Mouse (Mus musculus) CH12.LX (cell line): ENCODE results near the gene Ldb3. TPM values are rescaled to one million over a fixed set of nuclear protein-coding genes. Genes with fewer than 3 reads are reported as not detected.

Source experiments
- DNase-seq: peaks from one replicate; pipeline ENCODE4 v3.0.0-alpha.2; 2013; ENCODE audit errors: extremely low read depth
- H3K27ac ChIP-seq: 2 replicates; pipeline ENCODE4 v1.5.1; 2012; ENCODE audit warnings: low read depth, mild to moderate bottlenecking, control low read depth, moderate library complexity; ENCODE audit not compliant: insufficient read depth
- H3K27me3 ChIP-seq: replicated peaks from 2 replicates; pipeline ENCODE3; 2012; ENCODE audit warnings: inconsistent platforms
- H3K36me3 ChIP-seq, 2 experiments: replicated peaks in 1 of 2; 2 replicates each; pipeline versions ENCODE3 to v1.6.1; 2012; ENCODE audit warnings: inconsistent platforms in 1 of 2, low read length in 1 of 2, mild to moderate bottlenecking in 1 of 2, mixed read lengths in 1 of 2, moderate library complexity in 1 of 2; ENCODE audit not compliant: control insufficient read depth in 1 of 2, insufficient read depth in 1 of 2
- H3K4me1 ChIP-seq, 2 experiments: 2 replicates each; pipeline ENCODE4 v1.6.1; 2012; ENCODE audit warnings: inconsistent platforms in 1 of 2, moderate library complexity in 1 of 2; ENCODE audit not compliant: insufficient read depth in 2 of 2, control insufficient read depth in 1 of 2
- H3K4me2 ChIP-seq: 2 replicates; pipeline ENCODE4 v1.6.1; 2012; ENCODE audit warnings: low read depth, mild to moderate bottlenecking, control low read depth; ENCODE audit not compliant: poor library complexity, insufficient read depth, severe bottlenecking
- H3K4me3 ChIP-seq, 3 experiments: fragments of 150-350 bp in 1 of 3; sonication (generic) in 1 of 3; replicated peaks in 1 of 3; 2 replicates each; pipeline versions ENCODE3 to v1.5.1; 2011 to 2012; ENCODE audit warnings: low read depth in 2 of 3, low read length in 2 of 3, mild to moderate bottlenecking in 2 of 3, moderate library complexity in 2 of 3, control low read depth in 1 of 3, improper control_type of control experiment in 1 of 3, inconsistent platforms in 1 of 3, mixed read lengths in 1 of 3; ENCODE audit not compliant: poor library complexity in 1 of 3
- H3K79me2 ChIP-seq: replicated peaks from 2 replicates; pipeline ENCODE4 v1.6.1; 2012; ENCODE audit warnings: mild to moderate bottlenecking, moderate library complexity; ENCODE audit not compliant: control insufficient read depth, poor library complexity, insufficient read depth, severe bottlenecking; ENCODE audit errors: extremely low read depth
- H3K9ac ChIP-seq: 2 replicates; pipeline ENCODE4 v1.6.1; 2012; ENCODE audit warnings: low read depth, mild to moderate bottlenecking, control low read depth, moderate library complexity; ENCODE audit not compliant: insufficient read depth
- H3K9me3 ChIP-seq: replicated peaks from 2 replicates; pipeline ENCODE3; 2012; ENCODE audit warnings: low read length, inconsistent platforms, mixed read lengths
- CHD1 ChIP-seq: IDR thresholded peaks from 2 replicates; pipeline ENCODE4 v1.6.1; 2012; ENCODE audit warnings: low read depth, low read length, improper control_type of control experiment, inconsistent platforms
- E2F4 ChIP-seq: IDR thresholded peaks from 2 replicates; pipeline ENCODE4 v1.6.1; 2011; ENCODE audit warnings: low read depth, low read length, improper control_type of control experiment; ENCODE audit not compliant: insufficient replicate concordance
- ELF1 ChIP-seq: IDR thresholded peaks from 2 replicates; pipeline ENCODE4 v1.6.1; 2014; ENCODE audit warnings: low read depth, mild to moderate bottlenecking, inconsistent platforms, low read length, improper control_type of control experiment
- ETS1 ChIP-seq: conservative IDR thresholded peaks from 2 replicates; pipeline ENCODE4 v1.6.1; 2012; ENCODE audit warnings: low read depth, mild to moderate bottlenecking, inconsistent platforms, low read length, improper control_type of control experiment, moderate library complexity
- JUN ChIP-seq: IDR thresholded peaks from 2 replicates; pipeline ENCODE4 v1.6.1; 2011; ENCODE audit warnings: low read depth, mild to moderate bottlenecking, low read length, improper control_type of control experiment, moderate library complexity; ENCODE audit not compliant: insufficient read depth
- KAT2A ChIP-seq: IDR thresholded peaks from 2 replicates; pipeline ENCODE4 v1.6.1; 2012; ENCODE audit warnings: low read length, improper control_type of control experiment, inconsistent platforms; ENCODE audit not compliant: insufficient replicate concordance
- MAFK ChIP-seq: IDR thresholded peaks from 2 replicates; pipeline ENCODE4 v1.6.1; 2011; ENCODE audit warnings: low read length, improper control_type of control experiment; ENCODE audit not compliant: insufficient replicate concordance
- MAZ ChIP-seq: IDR thresholded peaks from 2 replicates; pipeline ENCODE4 v1.6.1; 2012; ENCODE audit warnings: low read depth, mild to moderate bottlenecking, inconsistent platforms, low read length, improper control_type of control experiment, moderate library complexity
- MXI1 ChIP-seq: IDR thresholded peaks from 2 replicates; pipeline ENCODE4 v1.6.1; 2011; ENCODE audit warnings: mild to moderate bottlenecking, low read depth, low read length, improper control_type of control experiment
- MYC ChIP-seq: IDR thresholded peaks from 2 replicates; pipeline ENCODE4 v1.6.1; 2011; ENCODE audit warnings: low read depth, mild to moderate bottlenecking, improper control_type of control experiment, low read length
- PAX5 ChIP-seq: IDR thresholded peaks from 2 replicates; pipeline ENCODE4 v1.6.1; 2012; ENCODE audit warnings: low read length, inconsistent platforms, mixed read lengths
- POLR2A ChIP-seq: IDR thresholded peaks from 2 replicates; pipeline ENCODE4 v1.6.1; 2011; ENCODE audit warnings: low read depth, mild to moderate bottlenecking, improper control_type of control experiment, low read length
- POLR2AphosphoS2 ChIP-seq: IDR thresholded peaks from 2 replicates; pipeline ENCODE4 v1.6.1; 2011; ENCODE audit warnings: low read depth, low read length, improper control_type of control experiment
- RAD21 ChIP-seq: IDR thresholded peaks from 2 replicates; pipeline ENCODE4 v1.6.1; 2011; ENCODE audit warnings: low read depth, mild to moderate bottlenecking, low read length, improper control_type of control experiment, moderate library complexity
- SIN3A ChIP-seq: IDR thresholded peaks from 2 replicates; pipeline ENCODE4 v1.6.1; 2012; ENCODE audit warnings: low read length, improper control_type of control experiment, inconsistent platforms
- SMC3 ChIP-seq: IDR thresholded peaks from 2 replicates; pipeline ENCODE4 v1.6.1; 2011; ENCODE audit warnings: low read depth, low read length, improper control_type of control experiment
- TBP ChIP-seq: conservative IDR thresholded peaks from 2 replicates; pipeline ENCODE4 v1.6.1; 2011; ENCODE audit warnings: low read depth, low read length, improper control_type of control experiment
- TCF12 ChIP-seq: IDR thresholded peaks from 2 replicates; pipeline ENCODE4 v1.6.1; 2014; ENCODE audit warnings: low read depth, mild to moderate bottlenecking, inconsistent platforms, low read length, improper control_type of control experiment
- ZC3H11A ChIP-seq: IDR thresholded peaks from 2 replicates; pipeline ENCODE4 v1.6.1; 2012; ENCODE audit warnings: low read depth, mild to moderate bottlenecking, inconsistent platforms, low read length, improper control_type of control experiment
- ZMIZ1 ChIP-seq: IDR thresholded peaks from 2 replicates; pipeline ENCODE4 v1.6.1; 2012; ENCODE audit warnings: low read depth, mild to moderate bottlenecking, inconsistent platforms, low read length, improper control_type of control experiment
- ZNF384 ChIP-seq: IDR thresholded peaks from 2 replicates; pipeline ENCODE4 v1.6.1; 2012; ENCODE audit warnings: low read depth, low read length, improper control_type of control experiment, inconsistent platforms
- dilution Hi-C: fragments of 300-500 bp; cut with MboI; formaldehyde crosslinking; loops from 2 replicates; pipeline ENCODE4 v1.14.3; 2020; ENCODE audit warnings: low sequenced_read_pairs; ENCODE audit not compliant: extremely low pct_unique_long_range_greater_than_20kb, extremely low pct_ligation_motif_present
- in situ Hi-C: fragments of 300-500 bp; cut with MboI; formaldehyde crosslinking; loops from 3 replicates; pipeline ENCODE4 v1.14.3; 2019; ENCODE audit warnings: low sequenced_read_pairs, low pct_ligation_motif_present, low pct_unique_long_range_greater_than_20kb, mixed read lengths
- polyA plus RNA-seq: library from polyadenylated mRNA; unstranded; fragments of >175 nt; gene quantifications from 2 replicates; pipeline ENCODE4 v1.2.1, GENCODE M21; 2012; ENCODE audit warnings: low read depth; ENCODE audit not compliant: insufficient read length
- total RNA-seq, 2 experiments: library from RNA; depleted of rRNA; stranded (reverse); fragments of 300-350 nt in 1 of 2; fragments of >200 nt in 1 of 2; gene quantifications; 2 replicates each; pipeline ENCODE4 v1.2.3; 2012 to 2014

Ldb3 gene
- total and polyA plus RNA-seq, 3 experiments = 0.08 TPM; not detected in 2

- Histone ChIP-seq H3K9ac (no peak overlapping the region), H3K79me2 (no peaks in the 10 kb centered on the region), H3K4me3 (no peak overlapping the region), H3K27me3 (no peaks in the 10 kb centered on the region), H3K27ac (no peak overlapping the region), H3K9me3 (no peaks in the 10 kb centered on the region), H3K4me1 (no peaks in the 10 kb centered on the region), H3K4me2 (no peak overlapping the region), H3K36me3 (no peaks in the 10 kb centered on the region)
- dilution Hi-C loops (no loop called here), in situ Hi-C loops (no loop called here)
- TF ChIP-seq ZC3H11A (no peak), SIN3A (no peak), SMC3 (no peak), RAD21 (no peak)
- no peak for DNase-seq
These were observed 46.7 kb upstream of the Ldb3 start for GRCm38 (mm10) chr14:34635192-34635591.

- Histone ChIP-seq H3K4me2 (no peak overlapping the region), H3K4me1 (no peaks in the 10 kb centered on the region), H3K36me3 (no peaks in the 10 kb centered on the region), H3K9ac (no peak overlapping the region), H3K9me3 (no peaks in the 10 kb centered on the region)
- dilution Hi-C loops = no loop called here
- no peak for DNase-seq
- in situ Hi-C loops = no loop called here
- TF ChIP-seq POLR2AphosphoS2 (no peak), KAT2A (no peak), ZNF384 (no peak), MYC (no peak), TBP (no peak), POLR2A (no peak), MXI1 (no peak), E2F4 (no peak), PAX5 (no peak), CHD1 (no peak), ZMIZ1 (no peak), TCF12 (no peak), ETS1 (no peak), ELF1 (no peak), MAFK (no peak), JUN (no peak), MAZ (no peak)
- TF ChIP-seq, all 38 proteins: peak for 0
- no peak overlapping the region for H3K27ac ChIP-seq
- H3K79me2 ChIP-seq = no peaks in the 10 kb centered on the region
- H3K27me3 ChIP-seq = no peaks in the 10 kb centered on the region
- H3K4me3 ChIP-seq = no peak overlapping the region
These were observed 44.4 kb upstream of the Ldb3 start for GRCm38 (mm10) chr14:34632722-34633448.
